Mouse (Mus musculus) limb, embryonic 15.5 days (tissue): Measurements from ENCODE around the gene Gm10959. TPM values are rescaled to one million over a fixed set of nuclear protein-coding genes. Genes with fewer than 3 reads are reported as not detected.
A peak's percentile ranks its signal among the peaks of the same experiment; 100 is the strongest.

Experiments
- ATAC-seq: fragments of 200-750 bp; cut with Nextera tagmentation; 2 replicates; pipeline ENCODE4 v1.8.0; 2017; ENCODE audit warnings: low read depth, moderate TSS enrichment; ENCODE audit not compliant: insufficient number of reproducible peaks, low FRiP score, low TSS enrichment
- H3K27ac ChIP-seq: fragments of 300-500 bp; sonication (generic); 2 replicates; pipeline ENCODE4 v1.5.1; 2015; ENCODE audit warnings: moderate library complexity, mild to moderate bottlenecking, inconsistent platforms
- H3K27me3 ChIP-seq: fragments of 300-500 bp; sonication (generic); 2 replicates; pipeline ENCODE4 v1.6.1; 2015; ENCODE audit warnings: inconsistent platforms
- H3K36me3 ChIP-seq: fragments of 300-500 bp; sonication (generic); 2 replicates; pipeline ENCODE4 v1.6.1; 2015; ENCODE audit warnings: inconsistent platforms
- H3K4me1 ChIP-seq: fragments of 300-500 bp; sonication (generic); 2 replicates; pipeline ENCODE4 v1.6.1; 2015; ENCODE audit warnings: inconsistent platforms
- H3K4me2 ChIP-seq: fragments of 300-500 bp; sonication (generic); 2 replicates; pipeline ENCODE4 v1.6.1; 2015; ENCODE audit warnings: mild to moderate bottlenecking, inconsistent platforms
- H3K4me3 ChIP-seq: fragments of 300-500 bp; sonication (generic); 2 replicates; pipeline ENCODE4 v1.5.1; 2015; ENCODE audit warnings: mild to moderate bottlenecking, inconsistent platforms
- H3K9ac ChIP-seq: fragments of 300-500 bp; sonication (generic); 2 replicates; pipeline ENCODE4 v1.6.1; 2015; ENCODE audit warnings: inconsistent platforms
- H3K9me3 ChIP-seq: fragments of 300-500 bp; sonication (generic); 2 replicates; pipeline ENCODE4 v1.6.1; 2016; ENCODE audit warnings: inconsistent platforms
- WGBS: fragments of 180-500 bp; shearing (Covaris S2); methylation state at CpG from one replicate; pipeline ENCODE4 v1.1.7; 2015; 5-methylcytosine and 5-hydroxymethylcytosine counted together
- polyA plus RNA-seq: library from polyadenylated mRNA; unstranded; fragments of >200 nt; fragmentation: Nextera tagmentation; extraction: Ambion mirVana; gene quantifications from 2 replicates; pipeline ENCODE4 v1.2.1, GENCODE M21; 2015

The Gm10959 gene
- polyA plus RNA-seq, 1 experiment from 2014 or later, result not detected

DNA sequence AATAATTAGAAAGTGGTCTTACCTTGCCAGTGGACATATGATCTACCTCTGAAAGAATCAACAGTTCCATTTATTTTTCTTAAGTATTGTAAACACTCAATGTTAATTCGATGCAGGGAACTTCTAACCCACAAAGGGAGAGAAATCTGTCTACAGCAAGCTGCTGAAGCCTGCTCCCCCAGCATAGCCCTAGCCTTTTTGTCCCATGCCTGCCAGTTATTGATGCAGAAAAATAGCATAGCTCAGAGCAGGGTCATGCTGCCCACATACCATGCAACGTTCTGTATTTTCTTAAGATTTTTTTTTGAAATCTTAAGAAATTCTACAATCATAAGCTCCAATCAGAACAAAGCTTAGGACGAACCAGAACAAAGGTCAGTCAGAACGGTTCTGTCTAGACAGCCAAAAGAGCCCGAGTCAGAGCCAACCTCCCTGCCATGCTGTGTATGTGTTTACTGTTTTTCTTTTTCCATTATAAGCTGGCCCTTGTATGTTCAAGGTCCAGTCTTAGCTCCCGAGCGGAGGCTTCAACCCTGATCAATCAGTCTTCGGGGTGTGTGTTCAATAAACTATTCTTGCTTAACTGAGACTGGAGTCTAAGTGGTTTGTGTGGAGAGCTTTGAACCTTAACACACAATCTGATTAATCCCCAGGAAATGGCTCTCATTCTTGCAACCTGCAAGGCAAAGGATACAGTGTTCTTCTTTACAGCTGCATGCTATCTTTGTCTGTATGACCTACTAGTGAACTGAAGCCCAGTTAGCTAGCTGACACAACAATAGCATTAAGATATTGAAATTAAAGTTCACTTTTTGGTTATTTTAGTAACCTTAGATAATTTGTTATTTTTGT, 2.7 kb upstream of the Gm10959 start:
- H3K27me3 ChIP-seq, result no peaks in the 10 kb centered on the region
- no peak for ATAC-seq
- no peak overlapping the region for H3K4me2 ChIP-seq
- H3K9me3 ChIP-seq, result no peaks in the 10 kb centered on the region
- WGBS, result 83% methylated on average over 8 of the region's 8 CpGs
- no peak overlapping the region for H3K4me3 ChIP-seq
- no peak overlapping the region for H3K27ac ChIP-seq
- H3K4me1 ChIP-seq, result 0 out of 2 replicates have a peak, but pooled peaks cover 4% of the 10 kb centered on the region
- H3K9ac ChIP-seq, result no peak overlapping the region
- H3K36me3 ChIP-seq, result peaks cover 6% of the 10 kb centered on the region; the same call in 1 of the 2 replicates

- Histone ChIP-seq H3K9me3 (no peaks in the 10 kb centered on the region), H3K4me2 (no peak overlapping the region), H3K27ac (peak overlapping the region; percentile 8; the same call in 1 of the 2 replicates), H3K27me3 (no peaks in the 10 kb centered on the region), H3K9ac (no peak overlapping the region), H3K36me3 (no peaks in the 10 kb centered on the region), H3K4me3 (no peak overlapping the region), H3K4me1 (0 out of 2 replicates have a peak, but pooled peaks cover 4% of the 10 kb centered on the region)
- WGBS, result 52% methylated on average over 8 of the region's 8 CpGs
- ATAC-seq, result no peak
Observed at GRCm38 (mm10) chr3:122920572-122921435, 1.6 kb upstream of the Gm10959 start.

DNA sequence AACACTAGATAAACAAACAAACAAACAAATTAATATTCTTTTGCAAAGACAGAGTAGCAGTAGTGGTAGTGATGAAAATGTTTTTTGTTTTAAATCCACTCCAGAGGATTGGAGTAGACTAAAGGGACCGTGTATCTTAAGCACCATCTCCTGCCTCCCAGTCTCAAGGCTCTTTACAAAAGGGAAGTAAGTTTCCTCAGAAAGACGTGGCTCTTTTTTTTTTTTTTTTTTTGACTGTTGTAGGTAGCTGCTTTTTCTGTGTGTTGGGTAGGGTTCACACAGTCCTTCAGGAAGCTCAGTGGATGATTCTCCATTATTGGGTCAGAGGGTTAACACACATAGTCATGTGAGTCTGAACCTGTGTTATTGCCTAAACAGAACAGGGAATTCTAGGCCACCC, 488 bp downstream of the Gm10959 start:
- H3K9ac ChIP-seq, result no peak overlapping the region
- H3K4me2 ChIP-seq, result no peak overlapping the region
- H3K4me1 ChIP-seq, result 0 out of 2 replicates have a peak, but pooled peaks cover 4% of the 10 kb centered on the region
- no peaks in the 10 kb centered on the region for H3K9me3 ChIP-seq
- H3K36me3 ChIP-seq, result no peaks in the 10 kb centered on the region
- H3K4me3 ChIP-seq, result no peak overlapping the region
- no peaks in the 10 kb centered on the region for H3K27me3 ChIP-seq
- no peak overlapping the region for H3K27ac ChIP-seq
- 44% methylated on average over 2 of the region's 2 CpGs for WGBS
- ATAC-seq, result no peak

DNA sequence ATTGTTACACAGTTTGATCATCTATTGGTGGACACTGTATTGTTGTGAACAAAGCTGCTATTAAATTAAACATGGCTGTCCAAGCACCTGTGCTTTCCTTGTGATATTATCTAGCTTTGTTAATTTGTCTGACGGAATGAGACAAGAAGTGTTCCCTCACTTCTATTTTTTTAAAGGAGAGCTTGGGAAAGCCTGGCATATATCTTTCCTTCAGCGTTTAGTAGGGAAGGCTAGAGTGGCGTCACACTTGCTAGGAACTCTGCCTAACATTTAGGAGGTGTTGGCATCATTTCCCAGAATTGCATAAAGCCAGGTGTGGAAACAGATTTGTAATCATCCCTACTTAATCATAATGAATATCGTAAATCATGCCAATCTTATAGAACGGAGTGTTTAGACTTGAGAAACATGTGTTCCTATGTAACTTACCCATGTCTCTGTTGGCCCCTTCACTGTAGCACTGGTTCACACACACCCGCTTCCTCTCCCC, 2.9 kb downstream of the Gm10959 start:
- ATAC-seq, result no peak
- Histone ChIP-seq H3K4me3 (no peak overlapping the region), H3K27ac (no peak overlapping the region), H3K4me1 (no peaks in the 10 kb centered on the region), H3K9me3 (no peaks in the 10 kb centered on the region), H3K4me2 (no peak overlapping the region), H3K27me3 (no peaks in the 10 kb centered on the region), H3K36me3 (no peaks in the 10 kb centered on the region), H3K9ac (no peak overlapping the region)
- 65% methylated on average over 6 of the region's 6 CpGs for WGBS

GRCm38 (mm10) chr3:122915493-122915892, 3.7 kb downstream of the Gm10959 start:
- H3K4me1 ChIP-seq, result no peaks in the 10 kb centered on the region
- 81% methylated on average over 5 of the region's 5 CpGs for WGBS
- no peaks in the 10 kb centered on the region for H3K27me3 ChIP-seq
- no peak for ATAC-seq
- H3K9ac ChIP-seq, result no peak overlapping the region
- no peak overlapping the region for H3K27ac ChIP-seq
- no peaks in the 10 kb centered on the region for H3K9me3 ChIP-seq
- no peak overlapping the region for H3K4me3 ChIP-seq
- no peak overlapping the region for H3K4me2 ChIP-seq
- no peaks in the 10 kb centered on the region for H3K36me3 ChIP-seq

GRCm38 (mm10) chr3:122907841-122908240, 11.3 kb downstream of the Gm10959 start:
- no peaks in the 10 kb centered on the region for H3K4me1 ChIP-seq
- H3K4me3 ChIP-seq, result no peak overlapping the region
- no peaks in the 10 kb centered on the region for H3K27me3 ChIP-seq
- H3K4me2 ChIP-seq, result no peak overlapping the region
- H3K9me3 ChIP-seq, result no peaks in the 10 kb centered on the region
- 93% methylated on average over 2 of the region's 2 CpGs for WGBS
- no peak overlapping the region for H3K9ac ChIP-seq
- no peak for ATAC-seq
- H3K36me3 ChIP-seq, result no peaks in the 10 kb centered on the region
- H3K27ac ChIP-seq, result no peak overlapping the region

GRCm38 (mm10) chr3:122903746-122904433, 15.3 kb downstream of the Gm10959 start:
- Histone ChIP-seq H3K27me3 (no peaks in the 10 kb centered on the region), H3K4me2 (no peak overlapping the region), H3K36me3 (no peaks in the 10 kb centered on the region), H3K9ac (no peak overlapping the region), H3K4me1 (no peaks in the 10 kb centered on the region), H3K27ac (no peak overlapping the region), H3K9me3 (no peaks in the 10 kb centered on the region), H3K4me3 (no peak overlapping the region)
- 43% methylated on average over 12 of the region's 12 CpGs for WGBS
- ATAC-seq, result no peak

DNA sequence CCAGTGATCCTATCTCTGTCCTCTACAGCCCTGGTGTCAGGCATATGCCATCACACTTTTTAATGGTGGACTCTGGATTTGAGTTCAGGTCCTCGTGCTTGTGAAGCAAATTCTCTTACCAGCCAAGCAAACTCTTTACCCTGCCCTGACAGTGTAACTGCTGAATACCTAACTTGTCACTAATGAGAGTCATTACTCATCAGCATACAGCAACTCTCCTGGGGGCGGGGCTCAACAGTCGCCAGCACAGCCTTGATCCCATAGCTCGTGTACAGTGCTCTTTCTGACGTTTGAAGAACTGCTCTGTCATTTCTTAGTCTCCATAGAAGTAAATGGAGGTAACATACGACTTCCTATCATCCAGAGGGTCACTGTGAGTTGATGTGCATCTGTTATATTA, 20.9 kb downstream of the Gm10959 start:
- H3K27ac ChIP-seq, result no peak overlapping the region
- no peak overlapping the region for H3K4me2 ChIP-seq
- H3K4me3 ChIP-seq, result no peak overlapping the region
- WGBS, result 54% methylated on average over 6 of the region's 6 CpGs
- H3K9me3 ChIP-seq, result no peaks in the 10 kb centered on the region
- H3K27me3 ChIP-seq, result no peaks in the 10 kb centered on the region
- no peak for ATAC-seq
- H3K4me1 ChIP-seq, result no peaks in the 10 kb centered on the region
- H3K9ac ChIP-seq, result no peak overlapping the region
- H3K36me3 ChIP-seq, result no peaks in the 10 kb centered on the region

- Histone ChIP-seq H3K9me3 (no peaks in the 10 kb centered on the region), H3K4me2 (no peak overlapping the region), H3K4me1 (no peaks in the 10 kb centered on the region), H3K27me3 (no peaks in the 10 kb centered on the region), H3K27ac (no peak overlapping the region), H3K9ac (no peak overlapping the region), H3K36me3 (no peaks in the 10 kb centered on the region), H3K4me3 (no peak overlapping the region)
- 86% methylated on average over 11 of the region's 11 CpGs for WGBS
- ATAC-seq, result no peak
Observed at GRCm38 (mm10) chr3:122895189-122895731, 23.9 kb downstream of the Gm10959 start.

DNA sequence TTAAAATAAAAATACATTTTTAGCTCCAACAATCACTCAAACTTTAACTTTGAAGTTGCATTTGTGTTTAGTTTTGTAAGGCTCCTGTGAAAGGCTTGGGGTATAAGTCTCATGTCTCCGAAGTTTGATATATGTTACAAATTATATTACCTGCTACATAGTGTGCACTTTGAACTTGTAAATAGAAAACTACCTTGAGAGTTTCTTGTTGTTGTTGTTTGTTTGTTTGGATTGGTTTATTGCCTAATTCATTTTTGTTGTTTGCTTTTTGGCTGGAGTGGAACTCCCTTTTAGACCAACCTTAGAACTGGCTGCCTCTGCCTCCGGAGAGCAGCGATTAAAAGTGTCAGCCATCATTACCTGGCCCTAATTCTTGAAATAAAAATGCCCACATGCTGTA, 24.4 kb downstream of the Gm10959 start, which contains the start of gene Fabp2:
Gene Fabp2 (plus strand): TSS at position 301 of the 400 bp plus-strand sequence.
- H3K4me1 ChIP-seq, result no peaks in the 10 kb centered on the region
- no peak within 1 kb of the TSS for H3K4me2 ChIP-seq
- no peak within 1 kb of the TSS for H3K27ac ChIP-seq
- H3K27me3 ChIP-seq, result no peaks in the 10 kb centered on the region
- no peaks in the 10 kb centered on the region for H3K9me3 ChIP-seq
- H3K4me3 ChIP-seq, result no peak within 1 kb of the TSS
- no peaks in the 10 kb centered on the region for H3K36me3 ChIP-seq
- no peak within 1 kb of the TSS for H3K9ac ChIP-seq
- ATAC-seq, result no peak
- 91% methylated on average over 3 of the region's 3 CpGs for WGBS

DNA sequence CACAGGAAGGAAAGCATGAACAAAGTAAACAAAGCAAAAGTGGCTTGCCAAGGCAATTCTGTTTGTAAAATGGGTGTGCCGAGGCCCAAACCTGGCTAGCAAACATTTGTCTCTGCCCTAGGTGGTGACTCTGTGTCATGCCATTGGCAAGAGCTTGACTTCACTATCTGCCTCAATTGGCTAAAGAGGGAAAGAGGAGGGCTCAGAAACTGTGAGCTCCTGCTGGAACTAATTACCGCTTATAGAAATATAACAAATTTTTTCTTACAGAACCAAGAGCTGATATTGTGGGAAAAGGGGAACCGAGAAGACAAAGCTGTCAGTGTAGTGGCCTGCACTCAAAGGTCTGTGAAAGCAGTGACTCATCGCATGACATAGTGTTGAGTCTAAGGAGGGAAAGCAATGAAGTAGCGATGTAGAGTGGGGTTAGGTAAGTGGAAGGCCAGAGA, 30.8 kb downstream of the Gm10959 start:
- H3K4me3 ChIP-seq, result no peak overlapping the region
- no peak overlapping the region for H3K4me2 ChIP-seq
- H3K9me3 ChIP-seq, result no peaks in the 10 kb centered on the region
- no peaks in the 10 kb centered on the region for H3K36me3 ChIP-seq
- no peaks in the 10 kb centered on the region for H3K27me3 ChIP-seq
- H3K27ac ChIP-seq, result no peak overlapping the region
- WGBS, result 71% methylated on average over 5 of the region's 5 CpGs
- H3K4me1 ChIP-seq, result 0 out of 2 replicates have a peak, but pooled peaks cover 2% of the 10 kb centered on the region
- ATAC-seq, result no peak
- no peak overlapping the region for H3K9ac ChIP-seq
